Mouse (Mus musculus) liver, adult 2 months (tissue): ENCODE results near the gene Cped1.

Experiments
- CTCF ChIP-seq: fragments of 200-500 bp; IDR thresholded peaks from 2 replicates; pipeline ENCODE4 v1.5.1; 2011; ENCODE audit warnings: low read depth, low read length, control low read depth
- POLR2A ChIP-seq: fragments of 200-500 bp; IDR thresholded peaks from 2 replicates; pipeline ENCODE4 v1.6.1; 2011; ENCODE audit warnings: low read length, control low read depth; ENCODE audit not compliant: insufficient read depth; ENCODE audit errors: extremely low read depth

- TF ChIP-seq CTCF (no peak), POLR2A (no peak)
These were observed 35.0 kb upstream of the Cped1 start for GRCm38 (mm10) chr6:21950676-21951075.
